ENCODE assay signal across 9 mouse cellular contexts in genomic region chrX:53610571-53610970, GRCm38 (mm10). TPM values are rescaled to one million over a fixed set of nuclear protein-coding genes. Genes with fewer than 3 reads are reported as not detected.
DNase-seq lines count a peak whose midpoint lies in the region; ATAC-seq and TF ChIP-seq lines count a peak whose summit lies in the region.
"Had no signal": no experiment of that assay in that cellular context is flagged by ENCODE, and none has a peak within 500 bp of the region (broad histone marks: within the 10 kb centered on the region; RNA-seq: fewer than 3 reads in every experiment).

No protein-coding gene starts in this region.

- ATAC-seq in hindbrain, embryonic 14.5 days (ENCODE audit: low FRiP score): no peak
- no peak for ATAC-seq in hindbrain, embryonic 13.5 days (ENCODE audit: low FRiP score)
- peak; percentile 78 for ATAC-seq in megakaryocyte progenitor cell, adult 5-6 weeks (replicated peaks; ENCODE audit: poor library complexity)

- H3K4me1 ChIP-seq in hindbrain, embryonic 14.5 days (replicated peaks; ENCODE audit: control insufficient read depth, insufficient read depth, low read length): no peaks in the 10 kb centered on the region
- no peaks in the 10 kb centered on the region for H3K4me1 ChIP-seq in hindbrain, embryonic 13.5 days (replicated peaks)
- H3K4me1 ChIP-seq in thymus, adult 2 months (replicated peaks; ENCODE audit: control insufficient read depth, insufficient read depth, low read length): peaks cover 2% of the 10 kb centered on the region
- H3K4me1 ChIP-seq: midbrain, embryonic 12.5 days had no signal

- peak; percentile 76 for TF ChIP-seq CTCF in gastrocnemius, adult 2 months (IDR thresholded peaks at IDR 0.05)
- TF ChIP-seq CTCF in thymus, adult 2 months (IDR thresholded peaks at IDR 0.05; ENCODE audit: borderline replicate concordance, control insufficient read depth, extremely low read depth, insufficient read depth, low read length, poor library complexity): no peak

- peak; percentile 82 for DNase-seq in hindbrain, embryonic 14.5 days (ENCODE audit: low spot score)
- peak; percentile 4 for DNase-seq in MEL-GATA-1-ER (ENCODE audit: extremely low read depth, low read depth)
- DNase-seq in cerebellum, adult 9-10 months: peak; percentile 84
- DNase-seq in gastrocnemius, adult 2 months: peak; percentile 22
- DNase-seq in layer of hippocampus, adult 9-10 months (ENCODE audit: low spot score): peak; percentile 82
- DNase-seq in thymus, adult 2 months: peak; percentile 68

- H3K4me2 ChIP-seq in hindbrain, embryonic 14.5 days (replicated peaks): 0 out of 2 replicates have a peak overlapping the region, but pooled peaks have one; percentile 6
- H3K4me2 ChIP-seq in hindbrain, embryonic 13.5 days: no peak overlapping the region
- H3K4me2 ChIP-seq: midbrain, embryonic 12.5 days had no signal

- intact Hi-C loops in gastrocnemius, adult 2 months (cut with DNase I): no loop called here

- no peak overlapping the region for H3K9ac ChIP-seq in hindbrain, embryonic 14.5 days
- no peak overlapping the region for H3K9ac ChIP-seq in hindbrain, embryonic 13.5 days
- H3K9ac ChIP-seq: midbrain, embryonic 12.5 days had no signal

- H3K36me3 ChIP-seq in hindbrain, embryonic 14.5 days (replicated peaks; ENCODE audit: control insufficient read depth, insufficient read depth): no peaks in the 10 kb centered on the region
- H3K36me3 ChIP-seq in hindbrain, embryonic 13.5 days: no peaks in the 10 kb centered on the region
- H3K36me3 ChIP-seq in thymus, adult 2 months (ENCODE audit: control insufficient read depth, insufficient read depth, low read length): no peaks in the 10 kb centered on the region
- H3K36me3 ChIP-seq: midbrain, embryonic 12.5 days had no signal

- TF ChIP-seq POLR2A in thymus, adult 2 months (IDR thresholded peaks at IDR 0.05; ENCODE audit: control insufficient read depth, extremely low read depth, insufficient read depth, low read length, poor library complexity): no peak

- no peaks in the 10 kb centered on the region for H3K9me3 ChIP-seq in hindbrain, embryonic 14.5 days (ENCODE audit: control insufficient read depth, low read length)
- no peaks in the 10 kb centered on the region for H3K9me3 ChIP-seq in hindbrain, embryonic 13.5 days
- H3K9me3 ChIP-seq: midbrain, embryonic 12.5 days had no signal

- H3K27me3 ChIP-seq in hindbrain, embryonic 14.5 days (ENCODE audit: control insufficient read depth, insufficient read depth, low read length): no peaks in the 10 kb centered on the region
- H3K27me3 ChIP-seq in hindbrain, embryonic 13.5 days: no peaks in the 10 kb centered on the region
- no peaks in the 10 kb centered on the region for H3K27me3 ChIP-seq in thymus, adult 2 months (ENCODE audit: control insufficient read depth, insufficient read depth, low read length)
- H3K27me3 ChIP-seq: midbrain, embryonic 12.5 days had no signal

- 3% methylated on average over 3 of the region's 3 CpGs for WGBS in hindbrain, embryonic 14.5 days
- 0% methylated on average over 3 of the region's 3 CpGs for WGBS in hindbrain, embryonic 13.5 days
- 0% methylated on average over 3 of the region's 3 CpGs for WGBS in thymus, adult 2 months

- H3K27ac ChIP-seq in hindbrain, embryonic 14.5 days: no peak overlapping the region
- no peak overlapping the region for H3K27ac ChIP-seq in hindbrain, embryonic 13.5 days
- H3K27ac ChIP-seq in gastrocnemius, adult 2 months: peak overlapping the region; percentile 57; the same call in 1 of the 2 replicates
- H3K27ac ChIP-seq in thymus, adult 2 months (ENCODE audit: control insufficient read depth, insufficient read depth, low read length): no peak overlapping the region
- H3K27ac ChIP-seq: midbrain, embryonic 12.5 days had no signal

- H3K4me3 ChIP-seq in hindbrain, embryonic 14.5 days (replicated peaks; ENCODE audit: low read length): no peak overlapping the region
- no peak overlapping the region for H3K4me3 ChIP-seq in hindbrain, embryonic 13.5 days
- no peak overlapping the region for H3K4me3 ChIP-seq in gastrocnemius, adult 2 months
- no peak overlapping the region for H3K4me3 ChIP-seq in thymus, adult 2 months (ENCODE audit: control insufficient read depth, insufficient read depth, low read length)
- H3K4me3 ChIP-seq: midbrain, embryonic 12.5 days had no signal

RNA-seq across cellular contexts. Expression of gene Gm14597, which starts 1.8 kb away (rescaled TPM):
- polyA plus RNA-seq in hindbrain, embryonic 14.5 days (2014; fragmentation: Nextera tagmentation; extraction: Ambion mirVana): 0.57 TPM in 1 of 2 replicates, not detected in the other
- polyA plus RNA-seq in hindbrain, embryonic 13.5 days (2015; fragmentation: Nextera tagmentation; extraction: Ambion mirVana): 0.65 TPM in 1 of 2 replicates, not detected in the other
- total RNA-seq in gastrocnemius, adult 2 months (2021): not detected
- total RNA-seq in megakaryocyte progenitor cell, adult 5-6 weeks (2015): not detected in 2 replicates
- not detected in 2 replicates for total RNA-seq in megakaryocyte progenitor cell, adult 5-6 weeks (2017)
- not detected in 2 replicates for polyA plus RNA-seq in thymus, adult 2 months (2012; rRNA removed)
- polyA plus RNA-seq: midbrain, embryonic 12.5 days had no signal

RNA-seq across cellular contexts. Expression of gene Rtl8c, which starts 2.7 kb away (rescaled TPM):
- 218 and 237 TPM in 2 replicates for polyA plus RNA-seq in hindbrain, embryonic 14.5 days (2014; fragmentation: Nextera tagmentation; extraction: Ambion mirVana)
- 213 and 220 TPM in 2 replicates for polyA plus RNA-seq in hindbrain, embryonic 13.5 days (2015; fragmentation: Nextera tagmentation; extraction: Ambion mirVana)
- total RNA-seq in gastrocnemius, adult 2 months (2021): 1 to 10 TPM; 3.7 to 9.0 TPM
- 3.6 and 13.3 TPM in 2 replicates for total RNA-seq in megakaryocyte progenitor cell, adult 5-6 weeks (2015)
- 8.4 TPM in 1 of 2 replicates, not detected in the other for total RNA-seq in megakaryocyte progenitor cell, adult 5-6 weeks (2017)
- 14.9 and 16.3 TPM in 2 replicates for polyA plus RNA-seq in thymus, adult 2 months (2012; rRNA removed)

RNA-seq across cellular contexts. Expression of gene Rtl8a, which starts 32.9 kb away (rescaled TPM):
- polyA plus RNA-seq in hindbrain, embryonic 14.5 days (2014; fragmentation: Nextera tagmentation; extraction: Ambion mirVana): 254 TPM in 2 replicates
- 204 and 211 TPM in 2 replicates for polyA plus RNA-seq in hindbrain, embryonic 13.5 days (2015; fragmentation: Nextera tagmentation; extraction: Ambion mirVana)
- 10 to 100 TPM; 55.5 to 73.8 TPM for total RNA-seq in gastrocnemius, adult 2 months (2021)
- 9.8 and 11.0 TPM in 2 replicates for total RNA-seq in megakaryocyte progenitor cell, adult 5-6 weeks (2015)
- 3.3 and 7.3 TPM in 2 replicates for total RNA-seq in megakaryocyte progenitor cell, adult 5-6 weeks (2017)
- 88.5 and 113 TPM in 2 replicates for polyA plus RNA-seq in thymus, adult 2 months (2012; rRNA removed)

RNA-seq across cellular contexts. Expression of gene Rtl8b, which starts 59.6 kb away (rescaled TPM):
- 184 and 195 TPM in 2 replicates for polyA plus RNA-seq in hindbrain, embryonic 14.5 days (2014; fragmentation: Nextera tagmentation; extraction: Ambion mirVana)
- polyA plus RNA-seq in hindbrain, embryonic 13.5 days (2015; fragmentation: Nextera tagmentation; extraction: Ambion mirVana): 154 and 172 TPM in 2 replicates
- total RNA-seq in gastrocnemius, adult 2 months (2021): 10 to 100 TPM; 45.0 to 50.7 TPM
- 12.8 and 15.5 TPM in 2 replicates for total RNA-seq in megakaryocyte progenitor cell, adult 5-6 weeks (2015)
- 3.3 and 7.5 TPM in 2 replicates for total RNA-seq in megakaryocyte progenitor cell, adult 5-6 weeks (2017)
- polyA plus RNA-seq in thymus, adult 2 months (2012; rRNA removed): 103 and 115 TPM in 2 replicates

Comparison
In these comparisons a context has a peak if more than half of its experiments do, and no peak if none do; other contexts are left out.
1. DNase-seq: peak in every context shown above with its lines; median percentile 84 in cerebellum, adult 9-10 months; 82 in hindbrain, embryonic 14.5 days; 82 in layer of hippocampus, adult 9-10 months; 68 in thymus, adult 2 months; 22 in gastrocnemius, adult 2 months; 4 in MEL-GATA-1-ER.
2. RNA of gene Rtl8c, which starts 2.7 kb away (polyA plus RNA-seq): 218 to 237 TPM in hindbrain, embryonic 14.5 days and 213 to 220 TPM in hindbrain, embryonic 13.5 days; 14.9 to 16.3 TPM in thymus, adult 2 months; every median in the first group is over 10 times any median in the second.